Mouse (Mus musculus) midbrain, embryonic 11.5 days (tissue): Measurements from ENCODE around the gene Hsd11b1. TPM values are rescaled to one million over a fixed set of nuclear protein-coding genes. Genes with fewer than 3 reads are reported as not detected.

Experiments
- ATAC-seq: fragments of 200-750 bp; cut with Nextera tagmentation; 2 replicates; pipeline ENCODE4 v1.8.0; 2017; ENCODE audit warnings: moderate TSS enrichment, moderate library complexity; ENCODE audit not compliant: low FRiP score
- DNase-seq: peaks from one replicate; pipeline ENCODE4 v3.0.0; 2015; ENCODE audit warnings: low spot score; ENCODE audit errors: missing footprints
- H3K27ac ChIP-seq: fragments of 300-500 bp; sonication (generic); 2 replicates; pipeline ENCODE4 v1.5.1; 2014; ENCODE audit warnings: low read depth, low read length
- H3K27me3 ChIP-seq: fragments of 300-500 bp; sonication (generic); 2 replicates; pipeline ENCODE4 v1.6.1; 2014; ENCODE audit warnings: mild to moderate bottlenecking, low read length, moderate library complexity, mixed read lengths; ENCODE audit not compliant: control insufficient read depth, insufficient read depth
- H3K36me3 ChIP-seq: fragments of 300-500 bp; sonication (generic); 2 replicates; pipeline ENCODE4 v1.6.1; 2014; ENCODE audit warnings: mild to moderate bottlenecking, low read length, moderate library complexity, mixed read lengths; ENCODE audit not compliant: control insufficient read depth, insufficient read depth
- H3K4me1 ChIP-seq: fragments of 300-500 bp; sonication (generic); 2 replicates; pipeline ENCODE4 v1.6.1; 2014; ENCODE audit warnings: low read length; ENCODE audit not compliant: control insufficient read depth, insufficient read depth
- H3K4me2 ChIP-seq: fragments of 300-500 bp; sonication (generic); 2 replicates; pipeline ENCODE4 v1.6.1; 2014; ENCODE audit warnings: mild to moderate bottlenecking, moderate library complexity
- H3K4me3 ChIP-seq: fragments of 300-500 bp; sonication (generic); 2 replicates; pipeline ENCODE4 v1.5.1; 2014; ENCODE audit warnings: low read depth, low read length
- H3K9ac ChIP-seq: fragments of 300-500 bp; sonication (generic); 2 replicates; pipeline ENCODE4 v1.6.1; 2014; ENCODE audit warnings: low read length
- H3K9me3 ChIP-seq: fragments of 300-500 bp; sonication (generic); 2 replicates; pipeline ENCODE4 v1.6.1; 2016; ENCODE audit warnings: low read length; ENCODE audit not compliant: control insufficient read depth
- whole genome bisulfite sequencing: fragments of 180-500 bp; shearing (Covaris S2); extraction: QIAGEN DNeasy Blood & Tissue Kit; methylation state at CpG from one replicate; pipeline ENCODE4 v1.1.7; 2014; 5-methylcytosine and 5-hydroxymethylcytosine counted together
- polyA plus RNA-seq: library from polyadenylated mRNA; unstranded; fragments of >200 nt; fragmentation: Nextera tagmentation; extraction: Ambion mirVana; gene quantifications from 2 replicates; pipeline ENCODE4 v1.2.1, GENCODE M21; 2014

Hsd11b1 gene
- 0.23 TPM in 1 of 2 replicates, not detected in the other for polyA plus RNA-seq

- DNase-seq: no peak
These were observed at the start of gene Hsd11b1 for GRCm38 (mm10) chr1:193263955-193264598. TSS of gene Hsd11b1 (minus strand) at chr1:193264075.

GRCm38 (mm10) chr1:193311596-193311995 is 47.7 kb upstream of the Hsd11b1 start:
- WGBS: 82% methylated on average over 1 of the region's 1 CpGs
- no peaks in the 10 kb centered on the region for H3K27me3 ChIP-seq
- ATAC-seq (no peak), DNase-seq (peak; percentile 45)
- no peak overlapping the region for H3K27ac ChIP-seq
- H3K36me3 ChIP-seq: no peaks in the 10 kb centered on the region
- H3K9ac ChIP-seq: no peak overlapping the region
- H3K9me3 ChIP-seq: no peaks in the 10 kb centered on the region
- H3K4me1 ChIP-seq: no peaks in the 10 kb centered on the region
- no peak overlapping the region for H3K4me2 ChIP-seq
- no peak overlapping the region for H3K4me3 ChIP-seq

More at GRCm38 (mm10) chr1:193263955-193264598, at the start of gene Hsd11b1:
- no peak within 1 kb of the TSS for H3K27ac ChIP-seq
- no peaks in the 10 kb centered on the region for H3K4me1 ChIP-seq
- H3K9me3 ChIP-seq: no peaks in the 10 kb centered on the region
- no peak within 1 kb of the TSS for H3K4me3 ChIP-seq
- no peak within 1 kb of the TSS for H3K4me2 ChIP-seq
- H3K27me3 ChIP-seq: no peaks in the 10 kb centered on the region
- no peak for ATAC-seq
- H3K36me3 ChIP-seq: no peaks in the 10 kb centered on the region
- no peak within 1 kb of the TSS for H3K9ac ChIP-seq
- WGBS: 71% methylated on average over 5 of the region's 5 CpGs

DNA sequence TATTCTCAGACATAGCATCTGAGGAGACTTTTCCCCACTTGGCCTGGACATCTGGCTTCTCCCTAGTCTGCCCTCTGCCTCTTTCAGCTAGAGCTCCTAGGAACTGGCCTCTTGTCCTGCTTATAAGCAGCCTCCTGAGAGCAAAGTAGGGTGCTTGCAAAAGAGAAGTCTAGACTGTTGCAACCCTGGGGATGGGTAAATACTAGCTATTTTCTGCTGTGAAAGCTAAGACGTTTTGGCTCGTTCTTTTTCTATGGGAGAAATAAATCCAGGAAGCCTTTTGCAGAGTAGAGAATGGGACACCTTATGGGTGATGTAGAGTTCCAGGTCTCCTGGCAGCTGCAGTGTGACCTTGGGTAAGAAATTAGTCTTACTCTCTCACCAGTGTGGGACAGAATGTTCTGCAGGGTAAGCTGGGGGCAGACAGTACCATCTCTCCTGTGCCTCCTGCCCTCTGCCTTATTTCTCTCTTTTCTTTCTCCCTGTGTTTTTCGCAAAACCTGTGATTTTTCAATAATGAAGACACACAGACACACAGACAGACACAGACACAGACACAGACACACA is 46.7 kb upstream of the Hsd11b1 start:
- peak; percentile 56 for DNase-seq
- Histone ChIP-seq H3K9me3 (no peaks in the 10 kb centered on the region), H3K9ac (no peak overlapping the region), H3K27me3 (no peaks in the 10 kb centered on the region), H3K36me3 (no peaks in the 10 kb centered on the region), H3K4me3 (no peak overlapping the region), H3K27ac (no peak overlapping the region), H3K4me1 (no peaks in the 10 kb centered on the region), H3K4me2 (no peak overlapping the region)
- no peak for ATAC-seq
- 86% methylated on average over 3 of the region's 3 CpGs for WGBS

DNA sequence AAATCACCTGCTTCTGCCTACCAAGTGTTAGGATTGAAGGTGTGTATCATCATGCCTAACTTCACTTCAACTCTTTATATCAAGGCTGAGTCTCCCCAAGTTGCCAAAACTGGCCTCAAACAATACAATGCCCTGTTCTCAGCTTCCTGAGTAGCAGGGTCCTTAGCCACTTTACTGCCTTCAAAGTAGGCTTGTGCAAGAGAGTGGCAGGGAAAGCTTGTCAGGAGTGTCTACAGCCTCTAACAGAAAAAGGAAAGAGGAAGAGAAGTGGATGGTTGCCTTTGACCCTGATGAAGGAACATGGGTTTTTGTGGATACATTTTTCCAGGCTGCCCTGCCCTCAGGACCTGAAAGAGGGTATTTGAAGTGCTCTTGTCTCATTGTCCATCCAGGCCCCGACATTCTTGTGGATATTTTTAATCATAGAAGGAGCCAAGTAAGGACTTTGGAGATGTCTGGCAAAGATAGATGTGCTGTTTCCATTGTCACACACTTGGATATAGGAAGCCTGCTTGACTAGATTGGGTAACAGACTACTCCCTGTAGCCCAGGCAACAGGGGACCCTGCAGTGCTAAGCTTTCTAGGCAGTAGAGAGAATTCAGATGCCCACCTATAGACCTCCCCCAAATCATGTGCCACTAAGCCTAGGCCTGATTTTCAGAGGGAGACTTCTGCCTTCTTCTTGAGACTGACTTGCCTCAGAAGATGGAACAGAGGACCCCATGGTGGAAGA is 46.1 kb upstream of the Hsd11b1 start:
- Histone ChIP-seq H3K27ac (no peak overlapping the region), H3K4me1 (no peaks in the 10 kb centered on the region), H3K4me3 (no peak overlapping the region), H3K9me3 (no peaks in the 10 kb centered on the region), H3K4me2 (no peak overlapping the region), H3K36me3 (no peaks in the 10 kb centered on the region), H3K9ac (no peak overlapping the region), H3K27me3 (no peaks in the 10 kb centered on the region)
- 82% methylated on average over 1 of the region's 1 CpGs for WGBS
- DNase-seq: peak; percentile 57
- ATAC-seq: no peak

DNA sequence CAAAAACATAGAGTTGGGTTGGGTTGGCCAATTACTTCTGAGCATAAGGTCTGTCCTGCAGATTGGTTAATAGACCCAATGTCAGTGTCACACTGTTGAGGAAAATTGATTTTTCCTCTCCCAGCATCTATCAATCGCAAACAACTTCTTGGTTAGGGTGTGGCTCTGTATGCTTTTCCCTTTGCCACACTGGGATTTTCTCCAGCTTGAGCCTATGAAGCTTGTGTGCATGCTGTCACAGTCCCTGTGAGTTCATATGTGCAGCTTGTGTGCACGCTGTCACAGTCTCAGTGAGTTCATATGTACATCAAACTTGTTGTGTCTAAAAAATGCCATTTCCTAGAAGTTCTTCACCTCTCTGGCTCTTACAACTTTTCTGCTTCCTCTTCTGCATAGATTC is 43.0 kb upstream of the Hsd11b1 start:
- no peak overlapping the region for H3K27ac ChIP-seq
- no peaks in the 10 kb centered on the region for H3K4me1 ChIP-seq
- no peak for ATAC-seq
- 94% methylated on average over 2 of the region's 2 CpGs for WGBS
- H3K4me2 ChIP-seq: no peak overlapping the region
- no peak overlapping the region for H3K4me3 ChIP-seq
- H3K36me3 ChIP-seq: no peaks in the 10 kb centered on the region
- H3K9ac ChIP-seq: no peak overlapping the region
- DNase-seq: peak; percentile 26
- no peaks in the 10 kb centered on the region for H3K9me3 ChIP-seq
- no peaks in the 10 kb centered on the region for H3K27me3 ChIP-seq

DNA sequence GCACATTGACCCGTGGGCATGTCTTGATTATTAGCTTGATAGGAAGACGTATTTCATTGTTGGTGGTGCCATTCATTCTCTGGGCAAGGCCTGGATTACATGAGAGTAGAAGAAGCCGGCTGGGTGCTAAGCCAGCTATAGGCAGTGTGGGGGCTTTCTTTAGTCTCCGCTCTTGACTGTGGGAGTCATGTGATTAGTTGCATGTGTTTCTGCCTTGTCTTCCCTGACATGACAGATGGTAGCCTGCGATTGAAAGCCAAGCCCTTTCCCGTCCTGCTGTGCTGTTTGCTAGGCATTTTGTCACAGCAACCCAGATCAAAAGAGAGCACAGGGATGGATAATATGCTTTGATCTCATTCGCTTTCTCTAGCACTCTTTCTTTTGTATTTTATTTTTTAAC is 41.5 kb upstream of the Hsd11b1 start:
- Histone ChIP-seq H3K27me3 (no peaks in the 10 kb centered on the region), H3K4me2 (no peak overlapping the region), H3K9ac (no peak overlapping the region), H3K9me3 (no peaks in the 10 kb centered on the region), H3K36me3 (no peaks in the 10 kb centered on the region), H3K4me3 (no peak overlapping the region), H3K4me1 (no peaks in the 10 kb centered on the region), H3K27ac (no peak overlapping the region)
- ATAC-seq (peak; percentile 85), DNase-seq (peak; percentile 80)
- WGBS: 27% methylated on average over 7 of the region's 7 CpGs

DNA sequence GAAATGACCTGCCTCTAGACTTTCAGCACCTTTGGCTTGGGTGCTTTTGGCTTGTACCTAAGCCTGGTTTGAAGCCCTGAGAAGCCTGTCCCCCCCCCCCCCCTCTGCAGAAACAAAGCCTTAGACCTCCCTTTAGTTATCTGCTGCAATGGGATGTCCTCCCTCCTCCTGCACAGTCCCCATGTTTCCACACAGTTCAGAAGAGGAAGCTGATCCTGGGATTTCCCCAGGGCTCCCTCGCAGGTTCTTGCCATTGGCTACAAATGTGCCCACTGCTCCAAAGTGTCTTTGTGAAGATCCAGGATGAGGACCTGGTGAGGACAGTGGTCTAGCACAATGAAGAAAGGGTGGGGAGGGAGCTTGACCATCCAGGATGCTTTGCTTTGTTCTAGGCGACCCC is 39.2 kb upstream of the Hsd11b1 start:
- WGBS: 76% methylated on average over 2 of the region's 2 CpGs
- Histone ChIP-seq H3K9ac (no peak overlapping the region), H3K36me3 (no peaks in the 10 kb centered on the region), H3K27ac (no peak overlapping the region), H3K4me3 (no peak overlapping the region), H3K27me3 (no peaks in the 10 kb centered on the region), H3K4me1 (no peaks in the 10 kb centered on the region), H3K4me2 (no peak overlapping the region), H3K9me3 (no peaks in the 10 kb centered on the region)
- DNase-seq (peak; percentile 54), ATAC-seq (no peak)

DNA sequence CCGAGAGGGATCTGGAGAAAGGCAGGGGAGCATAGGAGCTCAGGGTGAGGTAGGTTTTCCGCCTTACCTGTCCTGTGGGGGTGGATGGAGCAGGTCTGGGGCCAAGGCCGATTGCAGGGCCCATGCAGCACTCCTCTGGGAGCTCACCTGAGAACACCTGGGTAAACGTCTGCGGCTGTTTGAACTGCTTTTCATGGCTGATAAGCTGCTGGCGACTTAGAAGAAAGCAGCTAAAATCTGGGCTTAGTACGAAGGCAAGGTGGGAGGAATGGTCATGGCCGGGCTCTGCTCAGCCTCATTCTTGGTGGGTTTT is 38.2 kb upstream of the Hsd11b1 start:
- 68% methylated on average over 8 of the region's 8 CpGs for WGBS
- Histone ChIP-seq H3K27ac (no peak overlapping the region), H3K4me3 (no peak overlapping the region), H3K36me3 (no peaks in the 10 kb centered on the region), H3K27me3 (no peaks in the 10 kb centered on the region), H3K9ac (no peak overlapping the region), H3K4me1 (no peaks in the 10 kb centered on the region), H3K9me3 (no peaks in the 10 kb centered on the region), H3K4me2 (no peak overlapping the region)
- ATAC-seq: no peak
- DNase-seq: peak; percentile 33
